Mouse (Mus musculus): ENCODE data around the gene Gm10985.
A peak's percentile ranks its signal among the peaks of the same experiment; 100 is the strongest.

The Gm10985 gene

GRCm38 (mm10) chr3:53844786-53845185 lies at the start of gene Gm10985:
Gene Gm10985, plus strand, starts transcription at chr3:53845086.
- DNase-seq (ENCODE audit: low read depth, low spot score) = no peak

DNA sequence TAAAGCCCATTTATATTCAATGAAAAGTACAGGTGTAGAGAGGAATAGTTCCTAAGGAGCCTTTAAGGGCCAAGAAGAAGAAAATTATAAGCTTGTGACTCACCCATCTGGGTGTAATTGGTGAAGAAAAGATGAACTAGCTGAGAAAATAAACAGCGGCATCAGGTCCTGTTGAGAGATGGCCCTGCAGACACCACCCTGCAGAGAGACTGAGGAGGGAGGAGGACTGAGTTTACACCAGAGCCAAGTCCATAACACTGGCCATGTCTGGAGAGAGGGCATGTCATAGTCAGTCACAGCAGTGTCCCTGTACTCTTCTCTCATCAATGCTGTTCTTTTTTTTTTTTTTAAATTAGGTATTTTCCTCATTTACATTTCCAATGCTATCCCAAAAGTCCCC lies 48.0 kb upstream of the Gm10985 start:
- DNase-seq (ENCODE audit: low read depth, low spot score) = peak; percentile 14

- peak; percentile 31 for DNase-seq (ENCODE audit: low read depth, low spot score)
These were observed 45.2 kb upstream of the Gm10985 start for GRCm38 (mm10) chr3:53799671-53800070.

DNA sequence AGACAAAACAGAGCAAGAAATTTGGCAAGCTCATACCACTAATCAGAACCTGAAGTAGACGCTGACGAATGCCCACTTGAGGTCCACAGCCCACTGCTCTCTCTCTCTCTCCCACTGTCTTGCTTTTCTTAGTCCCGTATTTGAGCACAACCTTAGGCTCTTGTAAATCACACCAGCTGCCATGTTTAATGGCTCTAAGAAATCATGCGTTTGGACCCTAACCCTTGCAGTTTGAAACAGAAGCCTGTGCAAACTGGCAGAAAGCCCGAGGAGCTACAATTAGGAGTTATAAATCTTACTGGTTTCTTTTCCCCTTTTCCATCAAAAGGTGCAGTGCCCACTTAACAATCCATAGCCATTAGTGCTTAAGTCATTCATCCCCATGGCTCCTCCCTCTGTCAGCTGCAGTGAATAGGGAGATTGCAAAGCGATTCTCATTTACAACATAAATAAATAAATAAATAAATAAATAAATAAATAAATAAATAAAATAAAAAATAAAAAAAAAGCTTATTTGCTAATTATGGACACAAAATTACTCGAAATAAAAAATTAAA lies 31.4 kb upstream of the Gm10985 start:
- DNase-seq (ENCODE audit: low read depth, low spot score) = no peak

GRCm38 (mm10) chr3:53834238-53834637 lies 10.6 kb upstream of the Gm10985 start:
- peak; percentile 42 for DNase-seq (ENCODE audit: low read depth, low spot score)

- no peak for DNase-seq (ENCODE audit: low read depth, low spot score)
These were observed 1.5 kb downstream of the Gm10985 start for GRCm38 (mm10) chr3:53846206-53846928.

DNA sequence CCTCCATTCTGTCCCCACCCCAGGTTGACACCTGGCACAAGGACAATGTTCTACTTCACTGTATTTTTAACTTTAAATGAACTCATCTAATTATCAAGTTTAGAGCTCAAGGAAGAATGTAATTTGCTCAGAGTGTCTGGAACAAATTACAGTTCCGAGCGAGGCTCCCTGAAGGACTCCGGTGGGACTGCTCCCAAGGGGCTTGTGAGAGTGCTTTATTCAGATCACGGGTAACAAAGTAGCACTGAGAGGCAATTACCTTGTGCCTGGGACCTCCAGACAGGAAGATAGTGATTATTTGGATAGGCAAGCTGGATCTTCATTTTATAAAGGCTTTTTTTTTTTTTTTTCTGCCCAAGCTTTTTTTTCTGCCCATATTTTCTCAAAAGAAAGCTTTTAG lies 2.8 kb downstream of the Gm10985 start:
- DNase-seq (ENCODE audit: low read depth, low spot score) = peak; percentile 43

DNA sequence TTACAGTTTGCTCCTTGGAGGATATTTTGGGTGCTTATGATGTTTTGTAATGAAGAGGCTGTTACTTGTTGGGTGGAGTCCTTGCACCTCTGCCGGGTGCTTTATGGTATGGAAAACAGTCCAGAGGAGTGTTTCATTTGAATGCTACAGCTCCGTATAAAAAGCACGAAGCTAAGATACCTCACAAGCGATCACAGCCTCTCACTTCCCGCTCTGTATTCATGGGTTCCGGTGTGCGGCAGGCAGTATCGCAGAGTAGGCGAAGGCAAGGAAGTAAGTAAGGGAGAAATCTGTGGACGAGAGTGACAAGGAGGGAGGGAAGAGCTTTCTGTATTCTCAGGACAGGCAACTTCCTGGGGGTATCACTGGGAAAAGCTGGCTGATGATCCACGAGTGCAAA lies 3.4 kb downstream of the Gm10985 start:
- DNase-seq (ENCODE audit: low read depth, low spot score) = peak; percentile 35

GRCm38 (mm10) chr3:53854261-53854660 lies 9.4 kb downstream of the Gm10985 start:
- DNase-seq (ENCODE audit: low read depth, low spot score) = no peak

GRCm38 (mm10) chr3:53854831-53855230 lies 9.9 kb downstream of the Gm10985 start:
- DNase-seq (ENCODE audit: low read depth, low spot score) = no peak

DNA sequence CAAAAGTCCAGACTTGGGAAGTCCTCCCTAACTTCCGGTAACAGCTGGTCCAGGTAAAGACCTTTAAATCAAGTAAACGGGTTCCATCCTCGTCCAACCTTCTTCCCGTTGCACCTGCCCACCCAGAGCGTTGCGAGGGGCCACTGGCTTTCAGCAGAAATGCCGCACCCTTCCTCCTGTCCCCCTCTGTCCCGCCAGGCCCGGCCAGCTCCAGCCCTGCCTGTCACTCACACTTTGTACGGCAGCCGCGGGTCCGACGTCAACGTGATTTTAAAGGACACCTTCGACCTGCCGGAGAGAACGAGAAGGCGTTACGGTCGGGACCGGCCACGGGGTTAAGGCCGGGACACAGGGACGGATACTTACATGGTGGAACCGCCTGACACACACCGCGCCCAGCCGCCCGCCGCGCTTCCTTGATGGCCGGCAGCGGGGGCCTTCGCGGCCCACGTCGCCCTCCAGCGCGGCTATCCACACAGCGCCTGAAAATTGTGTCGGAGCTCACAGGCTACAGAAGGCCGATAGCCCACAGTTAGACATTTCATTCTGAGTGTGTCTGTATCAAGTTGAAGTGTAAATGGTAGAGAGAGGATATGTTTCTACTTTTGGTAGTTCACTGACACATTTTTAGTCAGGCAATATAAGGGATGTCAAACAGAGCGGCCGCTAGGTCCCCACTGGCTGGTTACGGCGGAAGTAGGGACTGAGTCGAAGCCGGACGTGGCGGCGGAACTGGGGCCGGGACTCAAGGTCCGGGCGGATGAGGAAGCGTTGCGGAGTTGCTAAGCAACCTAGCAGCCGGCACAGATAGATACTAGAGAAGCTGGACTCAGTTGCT lies 18.7 kb downstream of the Gm10985 start, which contains the start of gene Ufm1:
Gene Ufm1, minus strand, starts transcription at position 448 of the 838 bp plus-strand sequence.
- peak; percentile 99 for DNase-seq (ENCODE audit: low read depth, low spot score)

DNA sequence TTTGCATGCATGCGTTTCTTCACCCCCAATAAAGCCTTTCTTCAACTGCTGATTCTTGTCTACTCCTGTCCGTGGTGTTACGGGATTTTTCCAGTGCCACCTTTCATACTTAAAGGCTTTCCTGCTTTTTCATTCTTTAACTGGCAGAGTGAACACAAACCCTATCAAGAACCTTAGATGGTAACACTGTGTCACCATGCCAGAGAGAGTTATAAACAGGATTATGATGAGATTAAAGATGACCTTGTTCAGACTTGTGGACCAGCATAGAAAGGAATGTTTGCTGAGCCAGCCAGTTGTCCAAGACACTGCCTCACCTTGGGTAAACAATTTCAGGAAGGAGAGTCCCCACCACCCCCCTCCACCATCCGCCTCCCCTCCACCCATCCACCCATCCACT lies 23.3 kb downstream of the Gm10985 start:
- no peak for DNase-seq (ENCODE audit: low read depth, low spot score)

DNA sequence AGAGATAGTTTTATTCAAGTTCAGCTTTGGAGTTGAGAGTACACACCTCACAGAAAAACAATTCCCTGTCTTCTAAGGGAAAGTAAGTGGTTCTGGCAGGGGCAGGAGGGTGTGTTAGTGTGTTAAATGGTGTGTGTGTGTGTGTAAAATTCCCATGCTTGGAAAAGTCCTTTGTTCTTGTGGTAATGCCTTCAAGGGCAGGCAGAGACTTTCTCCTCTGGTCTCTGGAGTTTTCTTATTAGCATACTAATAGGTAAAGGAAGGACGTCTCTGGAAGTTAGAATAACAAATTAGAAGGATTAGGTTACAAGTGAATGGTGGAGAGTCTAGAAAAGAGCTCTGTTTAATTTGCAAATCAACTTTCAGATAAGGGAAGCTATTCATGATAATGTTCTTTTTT lies 24.4 kb downstream of the Gm10985 start:
- no peak for DNase-seq (ENCODE audit: low read depth, low spot score)

- no peak for DNase-seq (ENCODE audit: low read depth, low spot score)
These were observed 25.6 kb downstream of the Gm10985 start for GRCm38 (mm10) chr3:53870482-53870881.

DNA sequence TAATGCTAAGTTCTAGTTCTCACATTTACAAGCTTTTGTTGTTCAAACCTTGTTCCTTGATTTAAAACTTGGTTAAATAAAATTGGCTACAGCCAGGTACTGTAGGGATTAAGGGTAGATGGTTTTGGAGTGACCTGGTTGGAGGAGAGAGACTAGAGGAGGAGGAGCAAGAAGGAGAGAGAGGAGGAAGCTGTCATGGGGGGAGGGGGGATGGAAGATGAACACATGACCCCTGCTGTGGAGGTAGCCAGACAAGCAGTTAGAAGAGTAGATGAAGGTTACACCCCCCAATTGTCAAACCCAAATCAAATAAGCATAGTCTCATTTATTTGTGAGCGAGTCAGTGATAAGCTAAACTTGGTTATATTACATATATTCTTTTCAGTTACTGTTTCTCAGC lies 26.7 kb downstream of the Gm10985 start:
- DNase-seq (ENCODE audit: low read depth, low spot score) = no peak

- DNase-seq (ENCODE audit: low read depth, low spot score) = peak; percentile 86
These were observed 46.0 kb downstream of the Gm10985 start for GRCm38 (mm10) chr3:53890619-53891540.
